Mouse (Mus musculus): ENCODE measurements around the gene Hist1h1t. TPM values are rescaled to one million over a fixed set of nuclear protein-coding genes. Genes with fewer than 3 reads are reported as not detected.
A peak's percentile ranks its signal among the peaks of the same experiment; 100 is the strongest.
"Not testable (repeated sequence)": the region's sequence is repeated elsewhere in the genome, so short reads cannot be mapped to it uniquely, and the experiment has no call there.

The Hist1h1t gene
- polyA plus RNA-seq, 1 experiment: 0.11 TPM

DNA sequence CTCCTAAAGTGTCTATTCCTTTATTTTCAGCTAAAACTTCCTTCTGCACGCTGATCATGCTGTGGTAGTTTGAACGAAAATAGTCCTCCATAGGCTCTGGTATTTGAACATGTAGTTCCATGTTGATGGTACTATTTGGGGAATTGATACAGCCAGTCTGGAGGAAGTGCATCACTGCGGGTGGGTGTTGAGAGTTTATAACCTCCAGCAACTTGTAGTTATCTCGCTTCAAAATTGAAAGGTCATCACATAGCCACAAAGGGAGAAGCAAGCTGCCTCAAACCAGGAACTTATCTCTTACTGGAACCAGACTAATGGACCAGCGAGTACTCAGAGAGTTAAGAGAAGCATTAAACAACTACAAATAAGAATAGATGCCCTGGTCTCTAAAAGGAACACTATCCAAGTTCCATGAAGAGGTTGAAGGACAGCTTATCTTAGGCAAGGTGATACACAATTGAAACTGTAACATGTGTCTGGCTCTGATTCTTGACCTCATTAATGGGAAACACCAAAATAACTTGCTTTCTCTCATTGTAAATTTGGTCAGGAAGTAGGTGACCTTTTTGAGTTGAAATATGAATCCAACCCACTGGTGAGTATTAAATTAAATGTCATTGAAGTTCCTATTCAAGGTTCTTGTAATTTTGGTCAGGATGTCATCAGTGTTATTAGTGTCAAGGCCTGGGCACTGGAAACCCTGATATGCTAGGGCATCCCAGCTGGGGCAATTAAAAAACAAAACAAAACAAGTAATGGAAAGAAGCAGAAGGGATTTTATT lies 20.8 kb downstream of the Hist1h1t start:
- Histone ChIP-seq H3K27me3 (ENCODE audit: control insufficient read depth, insufficient read depth, low read length) (no peaks in the 10 kb centered on the region), H3K27ac (ENCODE audit: control insufficient read depth, insufficient read depth, low read length) (no peak overlapping the region), H3K4me3 (ENCODE audit: control insufficient read depth, insufficient read depth, low read length) (no peak overlapping the region), H3K4me1 (replicated peaks; ENCODE audit: control insufficient read depth, insufficient read depth, low read length) (no peaks in the 10 kb centered on the region; the same call in 1 of the 2 replicates), H3K36me3 (ENCODE audit: control insufficient read depth, insufficient read depth, low read length) (no peaks in the 10 kb centered on the region)
- 66% methylated on average over 5 of the region's 5 CpGs for WGBS
- DNase-seq: no peak
- TF ChIP-seq CTCF (IDR thresholded peaks at IDR 0.05; ENCODE audit: borderline replicate concordance, control insufficient read depth, extremely low read depth, insufficient read depth, low read length, poor library complexity) (no peak), POLR2A (IDR thresholded peaks at IDR 0.05; ENCODE audit: control insufficient read depth, extremely low read depth, insufficient read depth, low read length, poor library complexity) (no peak)

DNA sequence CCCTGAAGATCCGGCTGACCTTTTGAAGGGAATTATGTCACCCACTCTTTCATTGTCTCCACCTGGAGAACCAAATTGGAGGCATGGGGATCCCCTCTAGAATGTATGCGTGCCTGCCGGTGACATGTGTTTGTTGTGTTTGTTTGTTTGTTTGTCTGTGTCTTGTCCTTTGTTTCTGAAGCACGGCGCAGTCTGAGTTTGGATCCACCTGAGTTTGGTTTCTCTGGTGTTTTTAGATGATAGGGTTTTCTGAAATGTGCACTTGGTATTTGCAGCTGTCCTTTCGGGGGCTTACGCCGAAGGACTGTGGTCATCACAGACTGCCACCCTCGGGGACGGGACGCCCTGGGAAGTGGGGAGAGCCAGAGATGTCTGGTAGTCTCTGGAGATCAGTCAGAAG lies 21.6 kb downstream of the Hist1h1t start:
- no peak for DNase-seq
- H3K27ac ChIP-seq (ENCODE audit: control insufficient read depth, insufficient read depth, low read length): no peak overlapping the region

DNA sequence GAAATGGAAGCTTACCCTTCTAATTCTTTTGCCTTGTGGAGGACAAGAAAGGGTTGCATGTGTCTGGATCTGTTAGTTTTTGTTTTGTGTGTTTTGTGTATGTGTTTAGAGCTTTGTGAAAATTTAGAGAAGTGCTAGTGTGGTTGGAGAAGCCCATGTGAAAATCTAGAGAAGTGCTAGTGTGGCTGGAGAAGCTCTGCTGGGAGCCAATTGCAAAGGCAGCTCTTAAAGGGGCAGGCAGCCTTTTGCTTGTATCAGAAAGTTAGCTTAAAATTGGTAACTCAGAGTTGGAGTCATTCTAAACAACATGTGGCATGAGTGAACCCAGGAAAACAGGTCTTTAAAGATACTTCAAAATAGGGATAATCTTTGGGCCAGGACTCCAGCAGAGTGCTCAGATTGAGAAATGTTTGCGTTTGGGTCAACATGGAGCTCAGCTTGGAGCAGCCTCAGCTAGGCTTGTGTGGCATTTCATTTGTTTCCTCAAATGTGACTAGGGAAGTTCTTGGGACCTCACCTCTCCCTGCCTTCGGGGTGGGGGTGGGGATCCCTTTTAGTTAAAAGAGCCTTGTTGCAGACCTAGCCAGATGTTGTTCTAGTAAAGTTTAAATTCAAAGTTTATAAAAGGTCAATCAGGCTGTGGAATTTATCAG lies 22.1 kb downstream of the Hist1h1t start:
- H3K27ac ChIP-seq (ENCODE audit: control insufficient read depth, insufficient read depth, low read length): not testable (repeated sequence)
- WGBS: 45% methylated on average over 2 of the region's 2 CpGs

More for the DNA sequence above, 21.6 kb downstream of the Hist1h1t start:
- Histone ChIP-seq H3K36me3 (ENCODE audit: control insufficient read depth, insufficient read depth, low read length) (no peaks in the 10 kb centered on the region), H3K27me3 (ENCODE audit: control insufficient read depth, insufficient read depth, low read length) (no peaks in the 10 kb centered on the region), H3K4me3 (ENCODE audit: control insufficient read depth, insufficient read depth, low read length) (no peak overlapping the region), H3K4me1 (replicated peaks; ENCODE audit: control insufficient read depth, insufficient read depth, low read length) (no peaks in the 10 kb centered on the region; the same call in 1 of the 2 replicates)
- TF ChIP-seq CTCF (IDR thresholded peaks at IDR 0.05; ENCODE audit: borderline replicate concordance, control insufficient read depth, extremely low read depth, insufficient read depth, low read length, poor library complexity) (no peak), POLR2A (IDR thresholded peaks at IDR 0.05; ENCODE audit: control insufficient read depth, extremely low read depth, insufficient read depth, low read length, poor library complexity) (no peak)
- 72% methylated on average over 11 of the region's 11 CpGs for WGBS

DNA sequence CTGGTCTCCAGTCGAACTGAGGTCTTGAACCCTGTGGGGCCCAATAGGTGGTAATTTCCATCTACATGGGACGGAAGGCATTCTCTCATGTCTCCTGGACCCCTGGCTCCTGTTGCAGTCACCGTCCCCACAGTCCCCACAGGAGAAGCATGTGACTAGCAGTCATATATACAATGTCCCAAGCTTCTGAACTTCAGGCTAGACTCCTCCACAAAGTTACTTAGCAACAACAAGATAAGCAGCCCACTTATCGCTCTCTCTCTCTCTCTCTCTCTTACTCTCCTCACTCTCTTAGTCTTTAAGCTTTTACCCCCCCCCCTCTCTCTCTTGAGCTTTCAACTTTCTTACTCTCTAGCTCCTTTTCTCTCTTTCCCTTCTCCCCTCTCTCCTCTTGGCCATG lies 28.6 kb downstream of the Hist1h1t start:
- no peak overlapping the region for H3K27ac ChIP-seq (ENCODE audit: control insufficient read depth, insufficient read depth, low read length)
- DNase-seq: no peak
- TF ChIP-seq POLR2A (IDR thresholded peaks at IDR 0.05; ENCODE audit: control insufficient read depth, extremely low read depth, insufficient read depth, low read length, poor library complexity) (no peak), CTCF (IDR thresholded peaks at IDR 0.05; ENCODE audit: borderline replicate concordance, control insufficient read depth, extremely low read depth, insufficient read depth, low read length, poor library complexity) (no peak)
- no peaks in the 10 kb centered on the region for H3K36me3 ChIP-seq (ENCODE audit: control insufficient read depth, insufficient read depth, low read length)
- no peaks in the 10 kb centered on the region for H3K27me3 ChIP-seq (ENCODE audit: control insufficient read depth, insufficient read depth, low read length)
- no peak overlapping the region for H3K4me3 ChIP-seq (ENCODE audit: control insufficient read depth, insufficient read depth, low read length)
- WGBS: over 99% methylated on average over 4 of the region's 4 CpGs
- H3K4me1 ChIP-seq (replicated peaks; ENCODE audit: control insufficient read depth, insufficient read depth, low read length): peaks cover 10% of the 10 kb centered on the region

More for the DNA sequence above, 22.1 kb downstream of the Hist1h1t start:
- H3K27me3 ChIP-seq (ENCODE audit: control insufficient read depth, insufficient read depth, low read length); H3K36me3 ChIP-seq (ENCODE audit: control insufficient read depth, insufficient read depth, low read length); H3K4me1 ChIP-seq (replicated peaks; ENCODE audit: control insufficient read depth, insufficient read depth, low read length); H3K4me3 ChIP-seq (ENCODE audit: control insufficient read depth, insufficient read depth, low read length); DNase-seq: not testable (repeated sequence)

DNA sequence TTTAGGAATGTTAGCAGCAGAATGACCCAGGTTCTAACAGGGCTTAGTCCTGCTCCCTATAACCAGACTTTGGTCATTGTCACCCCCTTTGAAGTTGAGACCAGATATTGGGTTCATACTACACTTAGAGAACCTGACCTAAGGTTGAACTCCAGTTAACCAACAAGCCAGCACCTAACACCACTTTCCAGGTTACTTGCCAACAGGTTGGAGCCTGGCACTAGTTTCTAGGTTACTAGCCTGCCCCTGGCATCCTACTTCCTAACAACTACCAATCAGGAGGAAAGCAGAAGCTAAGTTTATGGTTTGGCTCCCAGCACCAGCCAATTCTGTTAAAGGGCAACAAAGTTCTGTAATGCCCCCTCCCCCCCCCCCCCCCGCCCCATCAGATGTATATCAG lies 29.6 kb downstream of the Hist1h1t start:
- TF ChIP-seq POLR2A (IDR thresholded peaks at IDR 0.05; ENCODE audit: control insufficient read depth, extremely low read depth, insufficient read depth, low read length, poor library complexity) (no peak), CTCF (IDR thresholded peaks at IDR 0.05; ENCODE audit: borderline replicate concordance, control insufficient read depth, extremely low read depth, insufficient read depth, low read length, poor library complexity) (no peak)
- 86% methylated on average over 1 of the region's 1 CpGs for WGBS
- H3K4me1 ChIP-seq (replicated peaks; ENCODE audit: control insufficient read depth, insufficient read depth, low read length): peaks cover 18% of the 10 kb centered on the region
- DNase-seq: no peak
- no peaks in the 10 kb centered on the region for H3K27me3 ChIP-seq (ENCODE audit: control insufficient read depth, insufficient read depth, low read length)
- no peak overlapping the region for H3K27ac ChIP-seq (ENCODE audit: control insufficient read depth, insufficient read depth, low read length)
- no peak overlapping the region for H3K4me3 ChIP-seq (ENCODE audit: control insufficient read depth, insufficient read depth, low read length)
- no peaks in the 10 kb centered on the region for H3K36me3 ChIP-seq (ENCODE audit: control insufficient read depth, insufficient read depth, low read length)

DNA sequence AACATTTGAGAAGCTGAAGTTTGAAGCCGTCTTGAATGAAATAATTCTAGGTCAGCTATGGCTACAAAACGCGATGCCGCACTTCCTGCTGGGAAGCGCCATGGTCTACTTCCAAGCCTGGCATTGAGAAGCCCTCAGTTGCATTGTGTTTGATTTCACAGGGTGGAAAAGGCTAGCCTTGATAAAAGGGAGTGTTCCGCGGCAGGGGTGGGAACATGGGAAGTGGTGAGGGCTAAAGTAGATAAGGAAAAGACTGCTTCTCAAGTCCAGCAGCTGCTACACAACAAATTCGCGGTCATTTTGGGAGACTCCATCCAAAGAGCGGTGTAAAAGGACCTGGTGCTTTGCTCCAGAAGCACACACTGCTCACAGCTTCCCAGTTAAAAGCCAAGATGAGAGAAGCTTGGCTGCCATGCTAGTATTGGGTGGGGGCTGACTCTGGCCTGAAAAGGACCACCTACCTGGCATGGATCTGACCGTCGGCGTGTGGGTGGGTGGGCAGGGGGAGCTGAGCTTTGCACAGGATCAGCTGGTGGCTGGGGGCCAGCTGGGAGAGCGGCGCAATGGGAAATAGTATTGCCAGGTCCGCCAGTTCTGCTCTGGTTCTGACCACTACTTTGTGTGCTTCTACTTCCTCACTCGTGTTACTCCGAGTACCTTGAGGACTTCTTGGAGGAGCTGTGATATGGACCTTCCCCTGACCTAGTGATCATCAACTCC lies 33.0 kb downstream of the Hist1h1t start:
- peak overlapping the region; percentile 4; the same call in 1 of the 2 replicates for H3K27ac ChIP-seq (ENCODE audit: control insufficient read depth, insufficient read depth, low read length)

More for the DNA sequence above, 33.0 kb downstream of the Hist1h1t start:
- H3K36me3 ChIP-seq (ENCODE audit: control insufficient read depth, insufficient read depth, low read length): no peaks in the 10 kb centered on the region
- no peak for DNase-seq
- H3K4me1 ChIP-seq (replicated peaks; ENCODE audit: control insufficient read depth, insufficient read depth, low read length): peaks cover 18% of the 10 kb centered on the region
- WGBS: 81% methylated on average over 18 of the region's 18 CpGs
- no peak overlapping the region for H3K4me3 ChIP-seq (ENCODE audit: control insufficient read depth, insufficient read depth, low read length)
- TF ChIP-seq CTCF (IDR thresholded peaks at IDR 0.05; ENCODE audit: borderline replicate concordance, control insufficient read depth, extremely low read depth, insufficient read depth, low read length, poor library complexity) (no peak), POLR2A (IDR thresholded peaks at IDR 0.05; ENCODE audit: control insufficient read depth, extremely low read depth, insufficient read depth, low read length, poor library complexity) (no peak)
- no peaks in the 10 kb centered on the region for H3K27me3 ChIP-seq (ENCODE audit: control insufficient read depth, insufficient read depth, low read length)

All from thymus, adult 2 months (tissue).